Mouse (Mus musculus): ENCODE results near the gene Cgnl1. TPM values are rescaled to one million over a fixed set of nuclear protein-coding genes. Genes with fewer than 3 reads are reported as not detected.

The Cgnl1 gene
- polyA plus RNA-seq, 1 experiment from 2014 or later = 4.8 TPM

DNA sequence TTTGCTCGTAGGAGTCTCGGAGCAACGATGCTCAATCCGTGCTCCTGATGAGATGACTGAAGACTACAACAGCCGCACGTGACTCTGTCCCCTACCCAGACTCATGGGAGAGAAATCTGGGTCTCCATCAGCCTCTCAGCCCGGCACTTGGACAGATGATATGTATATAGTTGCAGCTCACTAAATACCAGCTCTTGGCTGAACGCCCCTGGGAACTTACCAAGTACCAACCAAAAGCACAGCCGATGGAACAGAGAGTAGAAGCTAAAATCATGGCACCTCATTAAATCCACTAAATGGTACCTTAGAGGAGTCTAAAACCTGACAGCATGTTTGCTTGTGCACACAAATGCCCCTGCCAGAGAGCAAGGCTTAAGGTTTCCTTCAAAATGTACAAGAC, 91.0 kb downstream of the Cgnl1 start:
- H3K4me2 ChIP-seq (replicated peaks) = no peak overlapping the region
- 93% methylated on average over 9 of the region's 9 CpGs for WGBS
- ATAC-seq = no peak
- no peaks in the 10 kb centered on the region; the same call in 1 of the 2 replicates for H3K4me1 ChIP-seq (replicated peaks)
- no peak overlapping the region for H3K4me3 ChIP-seq (replicated peaks)
- H3K27me3 ChIP-seq = no peaks in the 10 kb centered on the region
- no peak overlapping the region for H3K27ac ChIP-seq
- no peaks in the 10 kb centered on the region for H3K36me3 ChIP-seq
- no peaks in the 10 kb centered on the region for H3K9me3 ChIP-seq
- no peak overlapping the region for H3K9ac ChIP-seq (replicated peaks)

DNA sequence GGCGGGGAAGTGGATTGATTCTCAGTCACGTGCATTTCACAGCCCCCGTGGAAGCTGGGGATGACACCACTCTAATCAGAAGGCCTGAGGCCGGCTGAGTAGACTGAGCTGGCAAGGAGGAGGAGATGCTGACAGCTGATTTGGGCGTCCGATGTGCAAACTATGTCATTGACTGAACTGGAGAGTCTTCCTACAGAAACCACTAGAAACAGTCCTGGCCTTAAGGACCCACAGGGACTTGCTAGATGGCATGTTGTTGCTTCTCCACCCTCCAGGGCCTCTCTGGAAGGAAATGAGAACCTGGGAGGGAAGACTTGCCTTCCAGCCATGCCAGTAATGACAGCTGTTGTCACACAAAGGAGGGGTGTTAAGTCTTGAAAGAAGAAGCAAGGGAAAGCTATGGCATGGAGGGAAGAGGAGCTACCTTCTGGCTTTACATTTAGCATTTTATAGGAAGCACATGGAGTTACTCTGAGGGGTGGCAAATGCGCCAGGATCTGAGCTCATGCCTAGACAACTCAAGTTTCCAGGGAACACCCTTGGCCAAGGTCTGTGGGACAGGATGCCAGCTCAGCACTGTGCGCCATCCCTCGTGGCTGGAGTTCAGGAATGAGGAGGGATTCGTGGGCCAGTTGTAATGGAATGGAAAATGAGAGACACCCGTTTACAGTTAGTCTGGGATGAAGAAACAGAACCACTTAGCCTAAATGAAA, 92.1 kb downstream of the Cgnl1 start:
- no peak overlapping the region for H3K4me2 ChIP-seq (replicated peaks)

DNA sequence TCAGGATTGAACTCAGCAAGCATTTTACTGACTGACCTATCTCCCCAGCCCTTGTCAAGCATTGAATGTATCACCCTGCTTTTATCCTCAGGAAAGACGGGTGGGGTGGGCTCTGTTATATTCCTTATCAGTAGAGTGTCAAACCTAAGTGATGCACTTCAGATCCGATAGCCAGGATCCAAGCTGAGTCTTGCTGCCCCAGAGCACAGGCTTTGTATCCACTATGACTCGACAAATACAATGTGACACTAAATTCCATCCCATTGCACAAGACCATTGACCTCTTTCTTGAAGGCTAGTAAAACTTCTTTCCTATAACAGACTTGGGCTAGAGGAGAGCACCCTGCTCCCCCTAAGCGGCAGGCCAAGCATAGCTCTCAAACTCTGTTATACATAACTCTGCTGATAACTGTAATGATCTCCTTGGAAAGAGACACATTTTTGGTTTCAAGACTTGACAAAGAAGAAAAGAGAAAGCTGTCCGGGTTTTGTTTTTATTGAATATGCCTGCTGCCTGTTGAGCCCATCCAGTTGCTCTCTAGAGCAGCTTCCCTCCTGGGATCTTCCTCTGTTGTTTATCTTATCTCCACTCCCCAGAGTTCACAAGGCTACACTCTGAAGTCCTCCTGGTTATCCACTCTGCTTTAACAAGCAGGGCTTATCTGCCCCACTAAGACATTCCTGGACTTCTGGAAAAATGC, 94.3 kb downstream of the Cgnl1 start:
- Histone ChIP-seq H3K9me3 (no peaks in the 10 kb centered on the region), H3K36me3 (no peaks in the 10 kb centered on the region), H3K4me2 (replicated peaks) (no peak overlapping the region), H3K9ac (replicated peaks) (no peak overlapping the region), H3K4me3 (replicated peaks) (no peak overlapping the region), H3K4me1 (replicated peaks) (no peaks in the 10 kb centered on the region; the same call in 1 of the 2 replicates), H3K27me3 (no peaks in the 10 kb centered on the region), H3K27ac (no peak overlapping the region)
- WGBS = 83% methylated on average over 5 of the region's 5 CpGs
- no peak for ATAC-seq

More for the DNA sequence above, 92.1 kb downstream of the Cgnl1 start:
- no peak overlapping the region for H3K27ac ChIP-seq
- H3K9ac ChIP-seq (replicated peaks) = no peak overlapping the region
- no peaks in the 10 kb centered on the region for H3K36me3 ChIP-seq
- WGBS = 85% methylated on average over 11 of the region's 11 CpGs
- H3K4me3 ChIP-seq (replicated peaks) = no peak overlapping the region
- H3K9me3 ChIP-seq = no peaks in the 10 kb centered on the region
- H3K4me1 ChIP-seq (replicated peaks) = no peaks in the 10 kb centered on the region; the same call in 1 of the 2 replicates
- no peaks in the 10 kb centered on the region for H3K27me3 ChIP-seq
- no peak for ATAC-seq

DNA sequence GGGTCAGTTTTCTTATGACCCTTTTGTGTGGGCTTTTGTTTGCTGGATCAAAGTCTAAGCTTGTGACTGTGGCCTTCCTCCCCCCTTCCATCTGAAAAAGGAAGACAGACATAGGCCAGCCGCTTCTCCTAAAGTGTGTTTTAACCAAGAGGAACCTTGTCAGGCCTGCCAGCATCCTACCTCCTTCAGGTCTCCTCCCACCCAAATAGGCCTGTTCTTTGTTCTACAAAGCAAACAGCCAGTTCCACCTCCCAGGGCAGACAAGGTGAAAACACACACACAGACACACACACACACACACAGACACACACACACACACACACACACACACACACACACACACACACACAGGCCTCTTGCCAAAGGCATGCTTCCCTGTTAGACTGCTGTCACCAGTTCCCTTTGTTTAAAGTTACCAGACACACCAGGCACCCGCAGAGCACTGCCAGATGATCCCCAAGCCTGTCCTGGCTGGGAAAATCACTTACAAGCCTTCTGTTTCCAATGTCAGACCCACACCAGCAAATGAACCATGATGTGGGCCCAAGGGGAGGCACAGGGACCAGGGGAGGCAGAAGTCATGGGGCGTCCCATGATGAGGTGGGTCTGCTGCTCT, 95.5 kb downstream of the Cgnl1 start:
- Histone ChIP-seq H3K9ac (replicated peaks) (no peak overlapping the region), H3K4me1 (replicated peaks) (no peaks in the 10 kb centered on the region; the same call in 1 of the 2 replicates), H3K36me3 (no peaks in the 10 kb centered on the region), H3K4me3 (replicated peaks) (no peak overlapping the region), H3K27ac (no peak overlapping the region), H3K27me3 (no peaks in the 10 kb centered on the region), H3K4me2 (replicated peaks) (no peak overlapping the region), H3K9me3 (no peaks in the 10 kb centered on the region)
- no peak for ATAC-seq
- WGBS = 46% methylated on average over 3 of the region's 3 CpGs

DNA sequence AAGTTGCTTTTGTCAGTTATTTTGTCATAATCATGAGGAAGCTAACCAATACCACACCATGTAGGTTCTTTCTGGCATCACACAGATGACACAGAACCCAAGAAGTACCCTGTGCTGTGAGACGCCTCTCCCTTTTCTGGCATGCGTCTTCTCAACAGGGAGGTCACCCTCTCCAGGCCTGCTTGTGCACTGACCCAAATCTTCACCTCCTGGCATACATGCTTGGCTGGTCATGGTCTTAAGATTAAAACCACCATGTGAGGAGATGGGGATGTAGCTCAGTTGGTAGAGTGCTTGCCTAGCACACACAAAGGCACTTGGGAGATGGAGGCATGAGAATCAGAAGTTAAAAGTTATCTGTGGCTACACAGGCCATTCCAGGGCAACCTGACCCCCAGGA, 96.2 kb downstream of the Cgnl1 start:
- ATAC-seq = no peak
- Histone ChIP-seq H3K4me3 (replicated peaks) (no peak overlapping the region), H3K4me2 (replicated peaks) (no peak overlapping the region), H3K36me3 (no peaks in the 10 kb centered on the region), H3K9ac (replicated peaks) (no peak overlapping the region), H3K4me1 (replicated peaks) (no peaks in the 10 kb centered on the region; the same call in 1 of the 2 replicates), H3K9me3 (no peaks in the 10 kb centered on the region), H3K27me3 (no peaks in the 10 kb centered on the region), H3K27ac (no peak overlapping the region)
- WGBS = 76% methylated on average over 2 of the region's 2 CpGs

DNA sequence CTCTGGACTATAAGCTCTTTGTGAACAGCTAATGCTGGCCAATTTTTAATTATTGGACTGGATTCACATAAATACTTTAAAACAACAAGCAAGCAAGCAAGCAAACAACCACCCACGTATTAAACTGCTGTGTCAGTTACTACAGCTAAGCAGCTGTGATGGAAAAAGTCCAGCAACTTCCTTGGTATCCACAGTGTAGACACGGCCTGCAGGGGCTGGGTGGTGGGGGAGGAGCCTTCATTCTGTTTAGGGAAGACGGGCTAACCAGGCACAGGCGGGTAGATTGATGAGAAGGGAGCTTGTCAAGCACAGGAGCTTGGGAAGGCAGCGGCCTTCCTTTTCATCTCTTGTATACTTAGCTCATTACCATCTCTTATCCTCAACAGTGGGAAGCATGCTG, 96.9 kb downstream of the Cgnl1 start:
- Histone ChIP-seq H3K4me1 (replicated peaks) (no peaks in the 10 kb centered on the region; the same call in 1 of the 2 replicates), H3K27ac (no peak overlapping the region), H3K4me2 (replicated peaks) (no peak overlapping the region), H3K4me3 (replicated peaks) (no peak overlapping the region), H3K9me3 (no peaks in the 10 kb centered on the region), H3K27me3 (no peaks in the 10 kb centered on the region), H3K9ac (replicated peaks) (no peak overlapping the region), H3K36me3 (no peaks in the 10 kb centered on the region)
- WGBS = 73% methylated on average over 5 of the region's 5 CpGs
- ATAC-seq = no peak

DNA sequence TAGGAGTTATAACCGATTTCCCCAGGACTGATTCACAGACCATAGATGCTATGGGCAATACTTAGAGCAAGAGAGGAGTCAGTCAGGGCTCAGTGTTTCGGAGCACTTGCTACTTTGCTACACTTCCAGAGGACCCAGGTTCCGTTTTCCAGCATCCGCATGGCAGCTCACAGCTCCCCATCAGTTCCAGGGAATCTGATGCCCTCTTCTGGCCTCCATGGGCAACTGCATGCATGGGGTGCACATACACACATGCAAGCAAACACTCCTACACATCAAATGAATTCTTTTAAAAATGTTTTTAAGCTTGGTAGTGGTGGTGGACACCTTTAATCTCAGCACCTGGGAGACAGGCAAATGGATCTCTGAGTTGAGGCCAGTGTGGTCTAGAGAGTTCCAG, 98.9 kb downstream of the Cgnl1 start:
- no peak for ATAC-seq
- Histone ChIP-seq H3K27me3 (no peaks in the 10 kb centered on the region), H3K36me3 (no peaks in the 10 kb centered on the region), H3K4me1 (replicated peaks) (no peaks in the 10 kb centered on the region; the same call in 1 of the 2 replicates), H3K4me3 (replicated peaks) (no peak overlapping the region), H3K9ac (replicated peaks) (no peak overlapping the region), H3K4me2 (replicated peaks) (no peak overlapping the region), H3K9me3 (no peaks in the 10 kb centered on the region), H3K27ac (no peak overlapping the region)
- WGBS = 96% methylated on average over 4 of the region's 4 CpGs

DNA sequence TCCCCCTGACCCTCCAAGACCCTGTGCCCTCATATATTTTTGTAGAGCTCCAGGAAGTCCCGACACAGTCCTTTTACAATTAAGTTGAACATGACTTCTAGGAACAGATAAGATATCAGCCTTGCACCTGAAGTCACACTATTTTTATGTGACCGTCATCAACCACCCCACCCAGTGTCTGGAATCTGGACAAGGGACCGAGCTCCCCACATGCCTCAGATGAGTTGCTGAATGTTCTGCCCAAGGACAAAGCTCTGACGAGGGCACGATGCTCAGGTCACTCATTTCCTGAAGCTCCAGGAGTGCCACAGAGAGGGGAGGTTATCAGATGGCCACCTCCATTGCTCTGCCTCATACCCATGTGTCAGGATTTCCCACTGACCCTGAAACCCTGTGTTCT, 100.7 kb downstream of the Cgnl1 start:
- Histone ChIP-seq H3K9me3 (no peaks in the 10 kb centered on the region), H3K4me1 (replicated peaks) (no peaks in the 10 kb centered on the region)
- WGBS = 87% methylated on average over 5 of the region's 5 CpGs

DNA sequence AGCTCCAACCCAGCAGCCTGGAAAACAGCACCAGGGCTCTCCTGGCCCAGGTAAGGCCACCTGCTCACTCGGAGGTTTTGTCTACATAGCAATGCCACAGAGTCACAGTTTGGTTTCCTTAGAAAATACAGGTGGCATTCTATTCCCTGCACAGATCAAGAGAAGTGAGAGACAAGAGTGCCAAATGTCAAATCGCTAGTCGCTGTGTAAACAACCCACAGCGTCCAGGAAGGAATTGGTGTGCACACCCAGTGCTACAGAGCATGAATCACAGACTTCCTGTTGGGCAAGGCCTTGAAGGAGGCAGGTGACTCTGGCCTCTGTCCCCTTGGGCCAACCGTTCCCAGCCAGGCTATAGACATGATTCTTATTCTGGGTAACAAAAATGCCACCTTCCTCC, 103.8 kb downstream of the Cgnl1 start:
- H3K27me3 ChIP-seq = no peaks in the 10 kb centered on the region
- no peaks in the 10 kb centered on the region for H3K9me3 ChIP-seq
- no peak for ATAC-seq
- H3K4me3 ChIP-seq (replicated peaks) = no peak overlapping the region
- H3K9ac ChIP-seq (replicated peaks) = no peak overlapping the region
- no peaks in the 10 kb centered on the region for H3K36me3 ChIP-seq
- no peak overlapping the region for H3K4me2 ChIP-seq (replicated peaks)
- H3K4me1 ChIP-seq (replicated peaks) = no peaks in the 10 kb centered on the region
- H3K27ac ChIP-seq = no peak overlapping the region
- 80% methylated on average over 5 of the region's 5 CpGs for WGBS

More for the DNA sequence above, 100.7 kb downstream of the Cgnl1 start:
- no peak overlapping the region for H3K9ac ChIP-seq (replicated peaks)
- no peaks in the 10 kb centered on the region for H3K27me3 ChIP-seq
- ATAC-seq = no peak
- no peak overlapping the region for H3K4me2 ChIP-seq (replicated peaks)
- H3K4me3 ChIP-seq (replicated peaks) = no peak overlapping the region
- H3K36me3 ChIP-seq = no peaks in the 10 kb centered on the region
- no peak overlapping the region for H3K27ac ChIP-seq

DNA sequence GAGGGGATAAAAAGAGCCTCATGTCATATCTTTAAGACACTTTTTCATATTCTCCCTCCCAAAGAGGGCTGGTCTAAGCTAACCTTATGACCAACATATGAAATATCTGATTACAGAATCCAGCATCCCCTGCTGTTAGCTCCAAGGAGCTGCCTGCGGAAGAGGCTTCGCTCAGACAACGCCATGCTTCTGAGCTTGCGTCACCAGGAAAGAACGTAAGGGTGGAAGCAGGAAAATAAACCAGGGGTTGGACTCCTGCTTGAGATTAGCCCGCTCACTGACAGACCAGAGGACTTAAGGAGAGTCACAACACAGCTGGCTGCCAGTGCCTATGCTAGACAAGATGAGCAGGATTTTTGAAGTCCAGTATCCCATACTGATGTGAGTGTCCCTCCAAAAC, 105.0 kb downstream of the Cgnl1 start:
- H3K9me3 ChIP-seq = no peaks in the 10 kb centered on the region
- no peak overlapping the region for H3K9ac ChIP-seq (replicated peaks)
- H3K36me3 ChIP-seq = no peaks in the 10 kb centered on the region
- H3K4me2 ChIP-seq (replicated peaks) = no peak overlapping the region
- H3K4me1 ChIP-seq (replicated peaks) = no peaks in the 10 kb centered on the region
- 86% methylated on average over 6 of the region's 6 CpGs for WGBS
- ATAC-seq = no peak
- no peaks in the 10 kb centered on the region for H3K27me3 ChIP-seq
- H3K4me3 ChIP-seq (replicated peaks) = no peak overlapping the region
- no peak overlapping the region for H3K27ac ChIP-seq

DNA sequence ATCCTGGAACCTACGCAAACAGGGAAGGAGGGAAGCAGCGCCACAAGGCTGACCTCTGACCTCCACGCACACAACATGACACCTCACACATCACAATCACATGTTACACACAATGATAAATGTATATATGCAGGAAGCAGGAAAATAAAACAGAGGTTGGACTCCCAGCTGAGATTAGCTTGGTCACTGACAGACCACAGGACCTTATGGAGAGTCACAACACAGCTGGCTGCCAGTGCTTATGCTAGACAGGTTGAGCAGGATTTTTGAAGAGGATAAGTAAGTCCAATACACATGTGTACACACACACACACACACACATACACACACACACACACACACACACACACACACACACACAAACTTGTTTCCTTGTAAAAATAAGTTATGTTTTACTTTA, 105.9 kb downstream of the Cgnl1 start:
- H3K9me3 ChIP-seq = no peaks in the 10 kb centered on the region
- H3K9ac ChIP-seq (replicated peaks) = no peak overlapping the region
- ATAC-seq = no peak
- no peaks in the 10 kb centered on the region for H3K27me3 ChIP-seq
- H3K4me3 ChIP-seq (replicated peaks) = no peak overlapping the region
- no peak overlapping the region for H3K27ac ChIP-seq
- H3K4me1 ChIP-seq (replicated peaks) = no peaks in the 10 kb centered on the region
- no peaks in the 10 kb centered on the region for H3K36me3 ChIP-seq
- 93% methylated on average over 3 of the region's 3 CpGs for WGBS
- no peak overlapping the region for H3K4me2 ChIP-seq (replicated peaks)

DNA sequence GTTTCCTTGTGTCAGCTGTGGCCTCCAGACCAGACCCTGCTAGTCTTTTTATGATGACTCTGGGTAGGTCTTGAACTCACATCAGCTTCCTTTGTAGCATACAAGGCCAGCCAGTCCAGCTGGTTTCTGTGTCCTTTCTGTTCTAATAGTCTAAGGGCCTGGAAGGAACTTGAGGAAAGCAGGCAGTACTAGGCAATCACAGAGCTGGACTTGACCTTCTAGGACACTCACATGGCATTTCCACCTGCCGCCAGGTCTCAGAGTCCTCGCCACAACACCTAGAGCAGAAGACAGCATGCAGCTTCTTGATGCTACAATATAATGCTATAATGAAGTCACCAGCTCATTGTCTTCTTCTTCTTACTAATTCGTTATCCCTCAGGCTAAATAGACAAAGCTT, 106.5 kb downstream of the Cgnl1 start:
- Histone ChIP-seq H3K27me3 (no peaks in the 10 kb centered on the region), H3K4me2 (replicated peaks) (no peak overlapping the region), H3K4me1 (replicated peaks) (no peaks in the 10 kb centered on the region), H3K36me3 (no peaks in the 10 kb centered on the region), H3K27ac (no peak overlapping the region), H3K9ac (replicated peaks) (no peak overlapping the region), H3K4me3 (replicated peaks) (no peak overlapping the region), H3K9me3 (no peaks in the 10 kb centered on the region)
- 90% methylated on average over 3 of the region's 3 CpGs for WGBS
- ATAC-seq = no peak
